Mouse (Mus musculus): Measurements from ENCODE around the gene Zcchc7.

DNA sequence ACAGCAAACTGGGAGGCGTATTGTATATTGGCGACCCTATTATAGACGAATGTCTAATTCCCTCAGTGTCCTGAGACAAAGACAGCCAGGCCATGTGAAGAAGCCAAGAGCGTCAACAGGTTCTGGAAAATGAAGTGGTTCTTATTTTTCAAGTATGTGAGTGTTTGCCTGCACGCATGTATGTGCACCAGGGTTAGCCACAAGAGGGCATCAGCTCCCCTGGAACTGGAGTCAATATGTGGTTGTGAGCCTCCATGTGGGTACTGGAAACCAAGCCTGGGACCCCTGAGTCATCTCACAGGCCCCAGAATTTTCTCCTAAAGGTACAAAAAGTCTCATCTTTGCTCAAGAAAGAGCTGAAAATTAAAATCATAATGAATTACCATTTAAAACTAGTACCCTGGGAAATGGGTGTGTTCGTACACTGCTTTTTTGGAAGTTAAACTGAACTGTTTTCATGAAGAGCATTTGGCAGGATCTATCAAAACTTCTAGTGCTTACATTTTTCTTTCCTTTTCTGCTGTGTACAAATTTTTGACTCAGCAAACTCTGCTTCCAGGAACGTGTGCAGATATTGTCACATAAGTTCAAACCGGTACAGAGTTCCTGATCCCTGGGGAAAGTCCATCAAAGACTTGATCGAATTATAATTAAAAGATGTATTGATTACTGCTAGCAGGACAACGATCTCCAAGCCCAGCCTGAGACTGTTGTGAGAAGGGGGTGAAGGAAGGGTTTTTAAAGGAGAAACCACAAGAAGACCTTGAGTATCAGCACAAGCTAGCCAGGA lies 221.4 kb downstream of the Zcchc7 start:
- TF ChIP-seq POLR2A (IDR thresholded peaks at IDR 0.05; ENCODE audit: borderline replicate concordance, extremely low read depth, insufficient read depth, insufficient read length, poor library complexity, severe bottlenecking): no peak
- TF ChIP-seq CTCF (IDR thresholded peaks at IDR 0.05; ENCODE audit: borderline replicate concordance, extremely low read depth, insufficient read depth, insufficient read length): no peak
